Mouse (Mus musculus): Measurements from ENCODE around the gene Chrng.

GRCm38 (mm10) chr1:87252040-87252609 lies 47.7 kb downstream of the Chrng start:
- no peak for TF ChIP-seq CTCF (IDR thresholded peaks at IDR 0.05; ENCODE audit: low read depth, low read length)
- TF ChIP-seq GATA1 (IDR thresholded peaks at IDR 0.05; ENCODE audit: borderline replicate concordance, low read length), result no peak
- no peak for TF ChIP-seq POLR2AphosphoS5 (IDR thresholded peaks at IDR 0.05; ENCODE audit: insufficient replicate concordance, low read depth, low read length)
